Mouse (Mus musculus) stomach, embryonic 16.5 days (tissue): ENCODE data around the gene Gsg1l. TPM values are rescaled to one million over a fixed set of nuclear protein-coding genes. Genes with fewer than 3 reads are reported as not detected.

Experiments
- ATAC-seq: fragments of 200-750 bp; cut with Nextera tagmentation; 2 replicates; pipeline ENCODE4 v1.8.0; 2017; ENCODE audit warnings: moderate number of reproducible peaks, moderate TSS enrichment; ENCODE audit not compliant: insufficient read depth, low FRiP score
- H3K27ac ChIP-seq: fragments of 300-500 bp; sonication (generic); 2 replicates; pipeline ENCODE4 v1.5.1; 2014; ENCODE audit warnings: low read length
- H3K27me3 ChIP-seq: fragments of 300-500 bp; sonication (generic); 2 replicates; pipeline ENCODE4 v1.6.1; 2014; ENCODE audit warnings: low read length, control low read depth, mixed read lengths; ENCODE audit not compliant: control insufficient read depth, insufficient read depth
- H3K36me3 ChIP-seq: fragments of 300-500 bp; sonication (generic); 2 replicates; pipeline ENCODE4 v1.6.1; 2014; ENCODE audit warnings: low read length; ENCODE audit not compliant: control insufficient read depth, insufficient read depth
- H3K4me1 ChIP-seq: fragments of 300-500 bp; sonication (generic); 2 replicates; pipeline ENCODE4 v1.6.1; 2014; ENCODE audit warnings: low read length, control low read depth, mixed read lengths; ENCODE audit not compliant: control insufficient read depth, insufficient read depth
- H3K4me2 ChIP-seq: fragments of 300-500 bp; sonication (generic); 2 replicates; pipeline ENCODE4 v1.6.1; 2014; ENCODE audit warnings: low read depth, low read length, mixed read lengths
- H3K4me3 ChIP-seq: fragments of 300-500 bp; sonication (generic); replicated peaks from 2 replicates; pipeline ENCODE4 v1.5.1; 2014; ENCODE audit warnings: mild to moderate bottlenecking, low read length
- H3K9ac ChIP-seq: fragments of 300-500 bp; sonication (generic); 2 replicates; pipeline ENCODE4 v1.6.1; 2014; ENCODE audit warnings: low read length
- H3K9me3 ChIP-seq: fragments of 300-500 bp; sonication (generic); replicated peaks from 2 replicates; pipeline ENCODE4 v1.6.1; 2016; ENCODE audit warnings: low read length, control low read depth; ENCODE audit not compliant: control insufficient read depth
- WGBS: fragments of 180-500 bp; shearing (Covaris S2); extraction: QIAGEN DNeasy Blood & Tissue Kit; methylation state at CpG from one replicate; pipeline ENCODE4 v1.1.7; 2014; 5-methylcytosine and 5-hydroxymethylcytosine counted together
- polyA plus RNA-seq: library from polyadenylated mRNA; unstranded; fragments of >200 nt; fragmentation: Nextera tagmentation; extraction: Ambion mirVana; gene quantifications from 2 replicates; pipeline ENCODE4 v1.2.1, GENCODE M21; 2015

Gene Gsg1l
- polyA plus RNA-seq, 1 experiment from 2014 or later, result 0.77 TPM

- Histone ChIP-seq H3K27me3 (no peaks in the 10 kb centered on the region), H3K4me1 (no peaks in the 10 kb centered on the region), H3K9me3 (no peaks in the 10 kb centered on the region), H3K9ac (no peak overlapping the region), H3K27ac (no peak overlapping the region), H3K4me3 (no peak overlapping the region), H3K36me3 (peaks cover 18% of the 10 kb centered on the region), H3K4me2 (no peak overlapping the region)
- no peak for ATAC-seq
- 73% methylated on average over 2 of the region's 2 CpGs for WGBS
These were observed 17.6 kb upstream of the Gsg1l start for GRCm38 (mm10) chr7:126099835-126100234.

- H3K4me2 ChIP-seq, result no peak overlapping the region
- WGBS, result 90% methylated on average over 7 of the region's 7 CpGs
- no peak for ATAC-seq
- H3K27ac ChIP-seq, result no peak overlapping the region
- H3K27me3 ChIP-seq, result no peaks in the 10 kb centered on the region
- peaks cover 18% of the 10 kb centered on the region for H3K36me3 ChIP-seq
- H3K4me3 ChIP-seq, result no peak overlapping the region
- H3K9me3 ChIP-seq, result no peaks in the 10 kb centered on the region
- H3K9ac ChIP-seq, result no peak overlapping the region
- no peaks in the 10 kb centered on the region for H3K4me1 ChIP-seq
These were observed 17.1 kb upstream of the Gsg1l start for GRCm38 (mm10) chr7:126099163-126099775.

- Histone ChIP-seq H3K36me3 (peaks cover 13% of the 10 kb centered on the region; the same call in 1 of the 2 replicates), H3K4me2 (no peak overlapping the region), H3K4me1 (no peaks in the 10 kb centered on the region), H3K9ac (no peak overlapping the region), H3K27ac (no peak overlapping the region), H3K4me3 (no peak overlapping the region), H3K27me3 (no peaks in the 10 kb centered on the region), H3K9me3 (no peaks in the 10 kb centered on the region)
- 83% methylated on average over 9 of the region's 9 CpGs for WGBS
- ATAC-seq, result no peak
These were observed 15.2 kb upstream of the Gsg1l start for GRCm38 (mm10) chr7:126097219-126097915.

GRCm38 (mm10) chr7:126096596-126096995 is 14.4 kb upstream of the Gsg1l start:
- Histone ChIP-seq H3K27me3 (no peaks in the 10 kb centered on the region), H3K9me3 (no peaks in the 10 kb centered on the region), H3K4me1 (no peaks in the 10 kb centered on the region), H3K4me3 (no peak overlapping the region), H3K4me2 (no peak overlapping the region), H3K27ac (no peak overlapping the region), H3K9ac (no peak overlapping the region), H3K36me3 (peaks cover 6% of the 10 kb centered on the region; the same call in 1 of the 2 replicates)
- 86% methylated on average over 5 of the region's 5 CpGs for WGBS
- ATAC-seq, result no peak

- Histone ChIP-seq H3K36me3 (no peaks in the 10 kb centered on the region; the same call in 1 of the 2 replicates), H3K9me3 (no peaks in the 10 kb centered on the region), H3K9ac (no peak overlapping the region), H3K4me2 (no peak overlapping the region), H3K4me3 (no peak overlapping the region), H3K27me3 (no peaks in the 10 kb centered on the region), H3K27ac (no peak overlapping the region), H3K4me1 (no peaks in the 10 kb centered on the region)
- ATAC-seq, result no peak
- WGBS, result 95% methylated on average over 5 of the region's 5 CpGs
These were observed 12.5 kb upstream of the Gsg1l start for GRCm38 (mm10) chr7:126094738-126095137.

- Histone ChIP-seq H3K9ac (no peak overlapping the region), H3K4me3 (no peak overlapping the region), H3K4me2 (no peak overlapping the region), H3K27ac (no peak overlapping the region), H3K9me3 (no peaks in the 10 kb centered on the region), H3K4me1 (no peaks in the 10 kb centered on the region), H3K27me3 (no peaks in the 10 kb centered on the region), H3K36me3 (no peaks in the 10 kb centered on the region; the same call in 1 of the 2 replicates)
- WGBS, result 42% methylated on average over 3 of the region's 3 CpGs
- no peak for ATAC-seq
These were observed 11.0 kb upstream of the Gsg1l start for GRCm38 (mm10) chr7:126093162-126093561.

GRCm38 (mm10) chr7:126089782-126090181 is 7.6 kb upstream of the Gsg1l start:
- H3K36me3 ChIP-seq, result no peaks in the 10 kb centered on the region
- peaks cover 11% of the 10 kb centered on the region; the same call in 1 of the 2 replicates for H3K4me1 ChIP-seq
- WGBS, result 15% methylated on average over 6 of the region's 6 CpGs
- H3K4me3 ChIP-seq, result no peak overlapping the region
- H3K27ac ChIP-seq, result no peak overlapping the region
- no peak overlapping the region for H3K4me2 ChIP-seq
- peaks cover under 1% of the 10 kb centered on the region; the same call in 1 of the 2 replicates for H3K27me3 ChIP-seq
- no peaks in the 10 kb centered on the region for H3K9me3 ChIP-seq
- no peak for ATAC-seq
- H3K9ac ChIP-seq, result no peak overlapping the region

- no peak overlapping the region for H3K27ac ChIP-seq
- H3K36me3 ChIP-seq, result no peaks in the 10 kb centered on the region
- no peak overlapping the region for H3K4me3 ChIP-seq
- WGBS, result 17% methylated on average over 4 of the region's 6 CpGs
- H3K4me1 ChIP-seq, result peaks cover 11% of the 10 kb centered on the region; the same call in 1 of the 2 replicates
- no peak overlapping the region for H3K4me2 ChIP-seq
- no peak for ATAC-seq
- H3K9me3 ChIP-seq, result no peaks in the 10 kb centered on the region
- no peak overlapping the region for H3K9ac ChIP-seq
- H3K27me3 ChIP-seq, result peaks cover 17% of the 10 kb centered on the region
These were observed 5.9 kb upstream of the Gsg1l start for GRCm38 (mm10) chr7:126088155-126088554.

- Histone ChIP-seq H3K4me1 (peaks cover 13% of the 10 kb centered on the region), H3K36me3 (no peaks in the 10 kb centered on the region), H3K4me2 (no peak overlapping the region), H3K9ac (no peak overlapping the region), H3K4me3 (no peak overlapping the region), H3K27ac (no peak overlapping the region), H3K27me3 (peaks cover 22% of the 10 kb centered on the region), H3K9me3 (no peaks in the 10 kb centered on the region)
- 49% methylated on average over 10 of the region's 10 CpGs for WGBS
- no peak for ATAC-seq
These were observed 5.4 kb upstream of the Gsg1l start for GRCm38 (mm10) chr7:126087602-126088001.
